Mouse (Mus musculus) G1E (cell line): ENCODE measurements around the gene Trim71. TPM values are rescaled to one million over a fixed set of nuclear protein-coding genes. Genes with fewer than 3 reads are reported as not detected.

ENCODE experiments used
- ATAC-seq: 2 replicates; pipeline ENCODE4 v1.8.0; 2016; ENCODE audit warnings: mild to moderate bottlenecking; ENCODE audit not compliant: insufficient number of reproducible peaks, poor library complexity, low FRiP score, severe bottlenecking; ENCODE audit errors: extremely low read depth
- DNase-seq: peaks from one replicate; pipeline ENCODE4 v3.0.0; 2012; ENCODE audit warnings: low spot score
- H3K27me3 ChIP-seq: 2 replicates; pipeline ENCODE4 v1.6.1; 2012; ENCODE audit warnings: mild to moderate bottlenecking, low read length, inconsistent platforms; ENCODE audit not compliant: insufficient read depth
- H3K36me3 ChIP-seq: replicated peaks from 2 replicates; pipeline ENCODE3; 2012; ENCODE audit warnings: mild to moderate bottlenecking, inconsistent platforms
- H3K4me1 ChIP-seq: 2 replicates; pipeline ENCODE4 v1.6.1; 2012; ENCODE audit warnings: low read depth, low read length, inconsistent platforms, mixed read lengths; ENCODE audit not compliant: insufficient read depth
- H3K4me3 ChIP-seq: 2 replicates; pipeline ENCODE4 v1.5.1; 2012; ENCODE audit warnings: low read depth, mild to moderate bottlenecking, inconsistent platforms, low read length, moderate library complexity, mixed read lengths
- H3K9me3 ChIP-seq: replicated peaks from 2 replicates; pipeline ENCODE4 v1.6.1; 2012; ENCODE audit warnings: inconsistent platforms
- CTCF ChIP-seq: IDR thresholded peaks from 2 replicates; pipeline ENCODE4 v1.5.1; 2012; ENCODE audit warnings: low read depth, low read length, inconsistent platforms, mixed read lengths
- GATA1 ChIP-seq: IDR thresholded peaks from 2 replicates; pipeline ENCODE4 v1.6.1; 2012; ENCODE audit warnings: borderline replicate concordance, low read length, inconsistent platforms, mixed read lengths
- GATA2 ChIP-seq: IDR thresholded peaks from 2 replicates; pipeline ENCODE4 v1.6.1; 2012; ENCODE audit warnings: low read depth, low read length, inconsistent platforms, borderline replicate concordance
- POLR2AphosphoS5 ChIP-seq: IDR thresholded peaks from 2 replicates; pipeline ENCODE4 v1.6.1; 2012; ENCODE audit warnings: low read depth, low read length, inconsistent platforms; ENCODE audit not compliant: insufficient replicate concordance
- TAL1 ChIP-seq: conservative IDR thresholded peaks from 2 replicates; pipeline ENCODE4 v1.6.1; 2012; ENCODE audit warnings: low read depth, low read length, inconsistent platforms, mixed read lengths
- polyA plus RNA-seq: library from polyadenylated mRNA; stranded (reverse); fragments of >175 nt; gene quantifications from 2 replicates; pipeline ENCODE4 v1.2.3, GENCODE M21; 2012
- total RNA-seq, 2 experiments: library from RNA; stranded (forward) in 1 of 2; stranded (reverse) in 1 of 2; fragments of 200-1000 nt in 1 of 2; fragments of >200 nt in 1 of 2; fragmentation: Nextera tagmentation in 1 of 2; gene quantifications; 2 replicates each; pipeline ENCODE4 v1.2.3; 2014 to 2017

Trim71 gene
- total and polyA plus RNA-seq, 3 experiments, result 0.11 TPM; not detected in 2

GRCm38 (mm10) chr9:114548496-114548895, 15.7 kb downstream of the Trim71 start:
- DNase-seq (no peak), ATAC-seq (no peak)
- no peaks in the 10 kb centered on the region for H3K27me3 ChIP-seq
- no peak for TF ChIP-seq TAL1
- no peak for TF ChIP-seq GATA2
- TF ChIP-seq GATA1, result no peak
- no peak for TF ChIP-seq POLR2AphosphoS5
- no peak for TF ChIP-seq CTCF
- no peak overlapping the region for H3K4me3 ChIP-seq
- no peaks in the 10 kb centered on the region for H3K4me1 ChIP-seq
- no peaks in the 10 kb centered on the region for H3K9me3 ChIP-seq
- no peaks in the 10 kb centered on the region for H3K36me3 ChIP-seq

GRCm38 (mm10) chr9:114547643-114548077, 16.5 kb downstream of the Trim71 start:
- Histone ChIP-seq H3K4me3 (no peak overlapping the region), H3K36me3 (no peaks in the 10 kb centered on the region), H3K9me3 (no peaks in the 10 kb centered on the region), H3K27me3 (no peaks in the 10 kb centered on the region), H3K4me1 (no peaks in the 10 kb centered on the region)
- no peak for ATAC-seq
- DNase-seq, result no peak
- no peak for TF ChIP-seq GATA1
- no peak for TF ChIP-seq GATA2
- TF ChIP-seq CTCF, result no peak
- TF ChIP-seq TAL1, result no peak
- TF ChIP-seq POLR2AphosphoS5, result no peak

GRCm38 (mm10) chr9:114546765-114547164, 17.4 kb downstream of the Trim71 start:
- DNase-seq (no peak), ATAC-seq (no peak)
- H3K27me3 ChIP-seq, result no peaks in the 10 kb centered on the region
- H3K4me3 ChIP-seq, result no peak overlapping the region
- TF ChIP-seq CTCF, result no peak
- TF ChIP-seq GATA1, result no peak
- TF ChIP-seq GATA2, result no peak
- no peak for TF ChIP-seq POLR2AphosphoS5
- TF ChIP-seq TAL1, result no peak
- H3K4me1 ChIP-seq, result no peaks in the 10 kb centered on the region
- H3K9me3 ChIP-seq, result no peaks in the 10 kb centered on the region
- no peaks in the 10 kb centered on the region for H3K36me3 ChIP-seq

- no peaks in the 10 kb centered on the region for H3K4me1 ChIP-seq
- TF ChIP-seq GATA2 (no peak), GATA1 (no peak), CTCF (no peak), TAL1 (no peak), POLR2AphosphoS5 (no peak)
- no peak for DNase-seq
- no peaks in the 10 kb centered on the region; the same call in 1 of the 2 replicates for H3K27me3 ChIP-seq
- ATAC-seq, result no peak
- H3K36me3 ChIP-seq, result no peaks in the 10 kb centered on the region
- H3K4me3 ChIP-seq, result no peak overlapping the region
- no peaks in the 10 kb centered on the region for H3K9me3 ChIP-seq
Observed at GRCm38 (mm10) chr9:114544754-114545393, 19.3 kb downstream of the Trim71 start.

- Histone ChIP-seq H3K27me3 (no peaks in the 10 kb centered on the region; the same call in 1 of the 2 replicates), H3K36me3 (no peaks in the 10 kb centered on the region), H3K4me3 (no peak overlapping the region), H3K9me3 (no peaks in the 10 kb centered on the region), H3K4me1 (no peaks in the 10 kb centered on the region)
- TF ChIP-seq POLR2AphosphoS5 (no peak), TAL1 (no peak), GATA1 (no peak), GATA2 (no peak), CTCF (no peak)
- no peak for ATAC-seq
- no peak for DNase-seq
Observed at GRCm38 (mm10) chr9:114543882-114544753, 20.1 kb downstream of the Trim71 start.

GRCm38 (mm10) chr9:114541279-114541741, 22.9 kb downstream of the Trim71 start:
- no peak for TF ChIP-seq TAL1
- no peak overlapping the region for H3K4me3 ChIP-seq
- H3K27me3 ChIP-seq, result no peaks in the 10 kb centered on the region; the same call in 1 of the 2 replicates
- H3K9me3 ChIP-seq, result no peaks in the 10 kb centered on the region
- ATAC-seq, result no peak
- no peaks in the 10 kb centered on the region for H3K4me1 ChIP-seq
- DNase-seq, result no peak
- H3K36me3 ChIP-seq, result no peaks in the 10 kb centered on the region
